Mouse (Mus musculus) C3H10T1/2 (cell line): Measurements from ENCODE around the gene Fam131c. TPM values are rescaled to one million over a fixed set of nuclear protein-coding genes. Genes with fewer than 3 reads are reported as not detected.

Experiments
- polyA plus RNA-seq, 2 experiments: library from polyadenylated mRNA; unstranded; fragments of >200 nt; fragmentation: generic; extraction: Trizol; gene quantifications; one replicate each; pipeline ENCODE4 v1.2.1; 2012; ENCODE audit warnings: missing spikeins in 2 of 2

Fam131c gene
- polyA plus RNA-seq = under 1 TPM; 0.02 to 0.85 TPM

GRCm38 (mm10) chr4:141367997-141368791, at the start of gene Fam131c:
Fam131c (plus strand) TSS chr4:141368220.

GRCm38 (mm10) chr4:141398545-141398944, 30.5 kb downstream of the Fam131c start, which contains the start of gene Clcnka:
Clcnka (minus strand) TSS chr4:141398724.

GRCm38 (mm10) chr4:141415924-141416323, 47.9 kb downstream of the Fam131c start, which contains the start of gene Clcnkb:
Clcnkb (minus strand) TSS chr4:141416014.

GRCm38 (mm10) chr4:141420192-141420829, 52.3 kb downstream of the Fam131c start, which contains the start of gene Hspb7:
Hspb7 (plus strand) TSS chr4:141420779.

Other genes with a start within 250 kb of the Fam131c start
- 10 to 100 TPM; 42.1 to 64.6 TPM for gene Szrd1, start 228.4 kb upstream of the Fam131c start, polyA plus RNA-seq
- gene Fbxo42, start 220.3 kb upstream of the Fam131c start, polyA plus RNA-seq = 1 to 10 TPM; 2.7 to 9.4 TPM
- 1 to 10 TPM in 1 of 2 experiments, under 1 TPM in 1; 0.22 to 1.8 TPM for gene Rsg1, start 154.3 kb upstream of the Fam131c start, polyA plus RNA-seq
- 10 to 100 TPM; 13.7 to 46.9 TPM for gene Arhgef19, start 128.7 kb upstream of the Fam131c start, polyA plus RNA-seq
- 10 to 100 TPM; 13.2 to 14.1 TPM for gene Epha2, start 67.0 kb upstream of the Fam131c start, polyA plus RNA-seq
- not detected for gene Clcnka, start 30.5 kb downstream of the Fam131c start, polyA plus RNA-seq
- under 1 TPM; 0.05 TPM for gene Clcnkb, start 47.8 kb downstream of the Fam131c start, polyA plus RNA-seq
- under 1 TPM; 0.17 to 0.20 TPM for gene Hspb7, start 52.6 kb downstream of the Fam131c start, polyA plus RNA-seq
- gene Srarp, start 67.9 kb downstream of the Fam131c start, polyA plus RNA-seq = not detected
- gene Zbtb17, start 76.4 kb downstream of the Fam131c start, polyA plus RNA-seq = 10 to 100 TPM; 17.6 to 22.3 TPM
- 10 to 100 TPM in 1 of 2 experiments, 1 to 10 TPM in 1; 1.1 to 11.3 TPM for gene Spen, start 170.4 kb downstream of the Fam131c start, polyA plus RNA-seq
- gene Fblim1, start 237.9 kb downstream of the Fam131c start, polyA plus RNA-seq = 10 to 100 TPM; 11.7 to 20.0 TPM